Mouse (Mus musculus): ENCODE results near the gene Alox15. TPM values are rescaled to one million over a fixed set of nuclear protein-coding genes. Genes with fewer than 3 reads are reported as not detected.

Alox15 gene
- 0.20 TPM in 1 of 2 replicates, not detected in the other for polyA plus RNA-seq (2014; fragmentation: Nextera tagmentation; extraction: Ambion mirVana)

DNA sequence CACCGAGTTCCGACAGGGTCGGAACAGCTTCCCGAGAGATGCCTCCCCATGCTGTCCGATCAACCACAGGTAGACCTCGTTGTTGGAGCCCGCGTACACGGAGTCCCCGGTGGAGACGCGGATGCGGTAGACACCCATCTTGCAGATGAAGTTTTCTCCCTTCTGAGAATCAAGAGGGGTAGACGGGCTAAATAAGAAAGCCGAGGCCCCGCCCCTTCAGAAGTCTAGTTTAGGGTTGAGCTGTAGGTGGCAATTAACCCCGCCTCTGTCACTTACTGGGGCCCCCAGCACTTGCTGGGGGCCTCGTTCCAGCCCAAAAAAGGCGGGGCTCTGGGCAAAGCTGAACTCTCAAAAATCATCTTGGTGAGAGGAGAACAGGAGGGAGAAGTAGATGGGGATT lies at the start of gene Alox15:
Alox15 (minus strand) TSS at position 164 of the 400 bp plus-strand sequence.
- Histone ChIP-seq H3K36me3 (ENCODE audit: control insufficient read depth, insufficient read depth, low read length) (no peaks in the 10 kb centered on the region), H3K4me2 (ENCODE audit: low read depth, severe bottlenecking) (peak within 1 kb of the TSS; percentile 64), H3K27me3 (ENCODE audit: control insufficient read depth, insufficient read depth, low read length) (peaks cover 38% of the 10 kb centered on the region), H3K4me3 (ENCODE audit: low read depth, low read length) (peak within 1 kb of the TSS; percentile 23), H3K27ac (replicated peaks; ENCODE audit: low read depth, low read length) (no peak within 1 kb of the TSS), H3K9ac (ENCODE audit: low read length) (no peak within 1 kb of the TSS), H3K4me1 (ENCODE audit: control insufficient read depth, insufficient read depth, low read length) (no peaks in the 10 kb centered on the region), H3K9me3 (ENCODE audit: control insufficient read depth, low read length) (no peaks in the 10 kb centered on the region)
- no peak for ATAC-seq (ENCODE audit: insufficient number of reproducible peaks, low FRiP score, low TSS enrichment, low read depth)
- under 1% methylated on average over 19 of the region's 19 CpGs for WGBS
- peak; percentile 39 for DNase-seq (ENCODE audit: low spot score)

DNA sequence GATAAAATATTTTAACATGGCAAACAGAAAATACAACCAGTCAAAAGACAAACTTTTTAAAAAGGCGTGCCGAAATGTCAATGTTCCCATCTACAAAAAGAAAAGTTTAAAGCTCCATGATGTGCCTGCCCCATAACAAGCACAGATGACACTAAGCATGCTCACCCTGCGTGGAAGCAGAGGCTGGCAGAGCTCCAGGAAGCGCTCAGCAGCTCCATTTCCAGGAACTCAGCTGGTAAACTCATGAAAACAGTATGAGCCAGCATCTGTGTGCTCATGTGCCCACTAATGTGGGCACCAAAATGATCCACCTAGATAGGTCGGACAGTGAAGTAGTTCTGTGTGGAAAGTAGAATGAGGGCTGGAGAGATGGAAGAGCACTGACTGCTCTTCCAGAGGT lies 37.6 kb upstream of the Alox15 start:
- Histone ChIP-seq H3K4me3 (ENCODE audit: low read depth, low read length) (no peak overlapping the region), H3K4me1 (ENCODE audit: control insufficient read depth, insufficient read depth, low read length) (no peaks in the 10 kb centered on the region), H3K36me3 (ENCODE audit: control insufficient read depth, insufficient read depth, low read length) (peaks cover 18% of the 10 kb centered on the region), H3K4me2 (ENCODE audit: low read depth, severe bottlenecking) (no peak overlapping the region), H3K27me3 (ENCODE audit: control insufficient read depth, insufficient read depth, low read length) (no peaks in the 10 kb centered on the region), H3K27ac (replicated peaks; ENCODE audit: low read depth, low read length) (no peak overlapping the region), H3K9me3 (ENCODE audit: control insufficient read depth, low read length) (no peaks in the 10 kb centered on the region), H3K9ac (ENCODE audit: low read length) (no peak overlapping the region)
- 91% methylated on average over 5 of the region's 5 CpGs for WGBS
- DNase-seq (ENCODE audit: low spot score) (no peak), ATAC-seq (ENCODE audit: insufficient number of reproducible peaks, low FRiP score, low TSS enrichment, low read depth) (no peak)

DNA sequence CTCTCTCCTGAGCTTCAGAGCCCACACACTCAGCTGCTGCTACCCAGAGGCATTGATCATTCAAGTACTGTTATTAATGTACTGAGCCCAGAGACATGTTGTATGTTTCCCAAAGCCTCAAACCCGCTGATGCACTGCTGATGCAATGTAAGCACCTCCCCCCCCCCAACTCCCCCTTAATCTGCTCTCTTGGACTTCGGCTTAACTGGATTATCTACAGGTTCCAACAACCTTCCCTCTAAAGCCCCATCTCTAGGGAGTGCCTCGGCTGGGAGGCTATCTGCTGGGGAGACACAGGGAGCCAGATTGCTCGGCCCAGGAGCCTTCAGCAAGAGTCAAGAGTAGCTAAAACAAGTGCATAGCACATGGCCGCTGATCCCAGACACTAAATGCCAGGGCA lies 35.6 kb upstream of the Alox15 start:
- Histone ChIP-seq H3K36me3 (ENCODE audit: control insufficient read depth, insufficient read depth, low read length) (peaks cover 6% of the 10 kb centered on the region), H3K9me3 (ENCODE audit: control insufficient read depth, low read length) (no peaks in the 10 kb centered on the region), H3K27ac (replicated peaks; ENCODE audit: low read depth, low read length) (no peak overlapping the region), H3K4me2 (ENCODE audit: low read depth, severe bottlenecking) (no peak overlapping the region), H3K27me3 (ENCODE audit: control insufficient read depth, insufficient read depth, low read length) (no peaks in the 10 kb centered on the region), H3K4me1 (ENCODE audit: control insufficient read depth, insufficient read depth, low read length) (no peaks in the 10 kb centered on the region), H3K4me3 (ENCODE audit: low read depth, low read length) (no peak overlapping the region), H3K9ac (ENCODE audit: low read length) (no peak overlapping the region)
- 86% methylated on average over 5 of the region's 5 CpGs for WGBS
- ATAC-seq (ENCODE audit: insufficient number of reproducible peaks, low FRiP score, low TSS enrichment, low read depth) (no peak), DNase-seq (ENCODE audit: low spot score) (no peak)

DNA sequence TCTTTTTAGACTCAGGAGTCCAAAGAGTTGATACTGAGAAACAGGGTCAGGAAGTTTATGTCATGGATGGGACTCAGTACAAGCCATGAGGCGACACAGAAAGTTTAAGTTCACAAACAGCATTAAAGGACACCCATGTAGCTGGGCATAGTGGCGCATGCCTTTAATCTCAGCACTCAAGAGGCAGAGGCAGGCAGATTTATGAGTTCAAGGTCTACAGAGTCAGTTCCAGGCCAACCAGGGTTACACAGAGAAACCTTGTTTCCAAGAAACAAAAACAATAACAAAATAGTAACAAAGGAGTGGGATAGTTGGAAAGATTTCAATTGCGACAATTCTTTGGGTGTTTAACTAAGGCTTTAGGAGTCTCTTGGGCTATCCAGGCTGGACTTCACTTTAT lies 32.3 kb upstream of the Alox15 start:
- ATAC-seq (ENCODE audit: insufficient number of reproducible peaks, low FRiP score, low TSS enrichment, low read depth) = no peak
- no peak overlapping the region for H3K27ac ChIP-seq (replicated peaks; ENCODE audit: low read depth, low read length)
- 75% methylated on average over 3 of the region's 3 CpGs for WGBS

DNA sequence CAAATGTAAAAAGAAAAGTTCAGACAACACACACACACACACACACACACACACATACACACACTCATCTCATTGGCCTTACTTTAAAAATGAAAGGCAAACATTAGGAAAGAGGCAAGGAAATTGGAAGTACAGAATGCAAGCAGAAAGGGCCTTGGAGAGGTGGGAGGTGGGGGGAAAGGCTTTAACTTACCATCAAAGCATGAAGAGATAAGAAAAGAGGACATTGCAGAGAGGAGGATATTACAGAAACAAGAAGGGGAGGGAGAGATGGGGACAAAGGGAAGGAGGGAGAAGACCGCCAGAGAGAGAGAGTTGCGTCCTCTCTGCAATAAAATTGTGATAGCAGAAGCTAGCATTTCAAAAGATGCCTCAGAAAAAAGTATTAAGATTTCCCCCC lies 29.5 kb upstream of the Alox15 start:
- no peaks in the 10 kb centered on the region for H3K27me3 ChIP-seq (ENCODE audit: control insufficient read depth, insufficient read depth, low read length)
- DNase-seq (ENCODE audit: low spot score) = no peak
- no peak overlapping the region for H3K4me2 ChIP-seq (ENCODE audit: low read depth, severe bottlenecking)
- no peak overlapping the region for H3K27ac ChIP-seq (replicated peaks; ENCODE audit: low read depth, low read length)
- peaks cover 2% of the 10 kb centered on the region; the same call in 1 of the 2 replicates for H3K36me3 ChIP-seq (ENCODE audit: control insufficient read depth, insufficient read depth, low read length)
- no peaks in the 10 kb centered on the region for H3K4me1 ChIP-seq (ENCODE audit: control insufficient read depth, insufficient read depth, low read length)
- ATAC-seq (ENCODE audit: insufficient number of reproducible peaks, low FRiP score, low TSS enrichment, low read depth) = no peak
- no peak overlapping the region for H3K9ac ChIP-seq (ENCODE audit: low read length)
- 80% methylated on average over 2 of the region's 2 CpGs for WGBS
- H3K9me3 ChIP-seq (ENCODE audit: control insufficient read depth, low read length) = no peaks in the 10 kb centered on the region
- H3K4me3 ChIP-seq (ENCODE audit: low read depth, low read length) = no peak overlapping the region

More for the DNA sequence above, 32.3 kb upstream of the Alox15 start:
- Histone ChIP-seq H3K36me3 (ENCODE audit: control insufficient read depth, insufficient read depth, low read length) (peaks cover 2% of the 10 kb centered on the region; the same call in 1 of the 2 replicates), H3K4me2 (ENCODE audit: low read depth, severe bottlenecking) (no peak overlapping the region), H3K27me3 (ENCODE audit: control insufficient read depth, insufficient read depth, low read length) (no peaks in the 10 kb centered on the region), H3K9me3 (ENCODE audit: control insufficient read depth, low read length) (no peaks in the 10 kb centered on the region), H3K4me1 (ENCODE audit: control insufficient read depth, insufficient read depth, low read length) (no peaks in the 10 kb centered on the region), H3K9ac (ENCODE audit: low read length) (no peak overlapping the region), H3K4me3 (ENCODE audit: low read depth, low read length) (no peak overlapping the region)
- DNase-seq (ENCODE audit: low spot score) = no peak

DNA sequence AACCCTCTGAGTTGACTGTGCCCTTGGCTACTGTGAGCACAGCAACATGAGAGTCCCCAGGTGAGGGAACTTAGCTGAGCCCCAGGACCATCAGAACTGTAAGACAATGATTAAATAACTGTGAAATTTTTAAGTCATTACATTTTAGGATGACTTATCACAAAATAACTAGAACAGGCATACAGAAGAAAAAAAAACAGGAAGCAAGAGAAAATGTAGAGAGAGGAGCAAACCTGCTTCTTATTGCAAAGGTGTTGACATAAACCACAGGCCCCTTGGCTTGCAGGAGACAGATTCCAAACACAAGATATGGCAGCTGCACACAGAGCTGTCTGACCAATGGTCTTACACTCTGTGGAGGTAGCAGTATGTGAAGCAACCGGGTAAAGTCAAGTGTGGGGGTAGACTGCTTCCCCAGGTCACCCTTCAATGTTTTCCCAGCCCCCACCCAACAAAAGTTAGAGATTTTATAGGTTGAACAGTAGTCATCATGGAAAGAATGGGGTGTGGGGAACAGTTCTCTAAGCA lies 28.7 kb upstream of the Alox15 start:
- DNase-seq (ENCODE audit: low spot score) = no peak
- Histone ChIP-seq H3K27me3 (ENCODE audit: control insufficient read depth, insufficient read depth, low read length) (no peaks in the 10 kb centered on the region), H3K27ac (replicated peaks; ENCODE audit: low read depth, low read length) (no peak overlapping the region), H3K9me3 (ENCODE audit: control insufficient read depth, low read length) (no peaks in the 10 kb centered on the region), H3K4me3 (ENCODE audit: low read depth, low read length) (no peak overlapping the region), H3K36me3 (ENCODE audit: control insufficient read depth, insufficient read depth, low read length) (peaks cover 1% of the 10 kb centered on the region; the same call in 1 of the 2 replicates), H3K4me1 (ENCODE audit: control insufficient read depth, insufficient read depth, low read length) (no peaks in the 10 kb centered on the region), H3K4me2 (ENCODE audit: low read depth, severe bottlenecking) (no peak overlapping the region), H3K9ac (ENCODE audit: low read length) (no peak overlapping the region)
- WGBS = 68% methylated on average over 1 of the region's 1 CpGs
- ATAC-seq (ENCODE audit: insufficient number of reproducible peaks, low FRiP score, low TSS enrichment, low read depth) = no peak

DNA sequence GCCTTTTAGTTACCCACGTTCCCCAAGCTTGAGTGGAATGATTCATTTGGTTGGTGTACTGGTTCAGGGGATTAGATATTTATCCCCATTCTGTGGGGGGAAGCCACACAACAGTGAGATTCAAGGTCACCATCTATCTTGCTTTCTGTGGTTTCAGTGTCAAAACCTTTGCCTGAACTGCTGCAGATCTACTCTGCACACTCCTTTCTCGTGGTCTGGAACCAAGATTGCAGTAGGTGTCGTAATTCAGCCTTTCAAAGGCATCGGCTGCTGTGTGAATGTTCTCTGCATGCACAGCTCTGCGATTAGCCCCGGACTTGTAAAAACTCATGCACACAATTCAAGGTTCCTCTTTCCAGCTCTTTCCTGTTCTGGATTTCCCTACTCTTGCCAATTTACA lies 24.2 kb upstream of the Alox15 start:
- Histone ChIP-seq H3K36me3 (ENCODE audit: control insufficient read depth, insufficient read depth, low read length) (no peaks in the 10 kb centered on the region), H3K9me3 (ENCODE audit: control insufficient read depth, low read length) (no peaks in the 10 kb centered on the region), H3K27ac (replicated peaks; ENCODE audit: low read depth, low read length) (no peak overlapping the region), H3K4me2 (ENCODE audit: low read depth, severe bottlenecking) (no peak overlapping the region), H3K9ac (ENCODE audit: low read length) (no peak overlapping the region), H3K27me3 (ENCODE audit: control insufficient read depth, insufficient read depth, low read length) (no peaks in the 10 kb centered on the region), H3K4me1 (ENCODE audit: control insufficient read depth, insufficient read depth, low read length) (no peaks in the 10 kb centered on the region), H3K4me3 (ENCODE audit: low read depth, low read length) (no peak overlapping the region)
- 80% methylated on average over 6 of the region's 6 CpGs for WGBS
- ATAC-seq (ENCODE audit: insufficient number of reproducible peaks, low FRiP score, low TSS enrichment, low read depth) = no peak
- no peak for DNase-seq (ENCODE audit: low spot score)

DNA sequence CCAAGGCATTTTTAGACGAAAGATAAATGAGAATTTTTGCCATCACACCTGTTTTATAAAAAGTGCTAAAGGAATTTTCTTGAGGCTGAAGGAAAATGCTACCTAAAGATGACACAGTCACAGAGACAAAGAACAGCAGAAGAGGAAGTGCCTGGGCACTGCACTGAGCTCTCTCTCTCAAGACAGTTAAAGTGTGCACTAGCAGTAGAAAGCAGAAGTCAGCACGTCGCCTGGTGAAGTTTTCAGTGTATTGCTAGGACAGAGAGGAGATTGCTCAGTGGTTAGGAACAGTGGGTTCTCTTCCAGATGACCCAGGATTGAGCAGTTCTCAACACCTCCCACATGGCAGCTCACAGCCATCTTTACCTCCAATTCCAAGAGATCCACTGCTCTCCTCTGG lies 22.5 kb upstream of the Alox15 start:
- Histone ChIP-seq H3K36me3 (ENCODE audit: control insufficient read depth, insufficient read depth, low read length) (no peaks in the 10 kb centered on the region), H3K4me2 (ENCODE audit: low read depth, severe bottlenecking) (no peak overlapping the region), H3K4me3 (ENCODE audit: low read depth, low read length) (no peak overlapping the region), H3K4me1 (ENCODE audit: control insufficient read depth, insufficient read depth, low read length) (no peaks in the 10 kb centered on the region), H3K27ac (replicated peaks; ENCODE audit: low read depth, low read length) (no peak overlapping the region), H3K9me3 (ENCODE audit: control insufficient read depth, low read length) (no peaks in the 10 kb centered on the region), H3K9ac (ENCODE audit: low read length) (no peak overlapping the region), H3K27me3 (ENCODE audit: control insufficient read depth, insufficient read depth, low read length) (no peaks in the 10 kb centered on the region)
- DNase-seq (ENCODE audit: low spot score) (no peak), ATAC-seq (ENCODE audit: insufficient number of reproducible peaks, low FRiP score, low TSS enrichment, low read depth) (no peak)
- 76% methylated on average over 3 of the region's 3 CpGs for WGBS
